10 mouse cellular contexts compared by ENCODE assay signal in the genomic region with DNA sequence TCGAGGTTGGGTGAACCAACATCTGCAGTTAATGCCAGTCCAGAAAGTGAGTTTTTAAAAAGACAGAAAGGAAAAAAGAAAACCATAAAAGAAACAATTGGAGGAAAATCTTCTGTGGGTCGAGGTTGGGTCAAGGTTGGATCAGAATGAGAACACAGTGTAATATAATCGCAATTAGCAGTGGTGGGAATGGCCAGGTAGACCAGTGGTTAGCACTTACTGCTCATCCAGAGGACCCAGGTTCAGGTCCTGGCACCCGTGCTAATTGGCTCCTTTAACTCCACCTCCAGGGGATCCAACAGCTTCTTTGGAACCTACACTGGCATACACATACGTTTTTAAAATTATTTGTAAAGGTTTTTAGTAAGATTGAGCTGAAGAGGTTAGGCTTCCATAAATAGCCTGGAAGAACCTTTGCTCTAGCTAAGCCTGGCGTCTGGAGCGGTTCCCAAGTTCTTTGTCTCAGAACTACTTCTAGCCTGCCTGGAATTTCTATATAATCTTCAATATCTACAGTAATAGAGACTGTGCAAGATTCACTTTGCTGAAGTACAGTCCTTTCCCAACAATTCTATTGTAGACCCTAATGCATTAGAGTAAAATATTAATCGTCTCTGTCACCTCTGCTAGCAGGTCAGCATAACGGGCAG. TPM values are rescaled to one million over a fixed set of nuclear protein-coding genes. Genes with fewer than 3 reads are reported as not detected.
A peak's percentile ranks its signal among the peaks of the same experiment; 100 is the strongest.
DNase-seq lines count a peak whose midpoint lies in the region; ATAC-seq and TF ChIP-seq lines count a peak whose summit lies in the region.
"Had no signal": no experiment of that assay in that cellular context is flagged by ENCODE, and none has a peak within 500 bp of the region (broad histone marks: within the 10 kb centered on the region; RNA-seq: fewer than 3 reads in every experiment).

No protein-coding gene starts in this region.

- no peaks in the 10 kb centered on the region for H3K9me3 ChIP-seq in heart, embryonic 12.5 days (replicated peaks)
- no peaks in the 10 kb centered on the region for H3K9me3 ChIP-seq in forebrain, postnatal 0 days (ENCODE audit: low read length)
- no peaks in the 10 kb centered on the region for H3K9me3 ChIP-seq in liver, embryonic 16.5 days (replicated peaks; ENCODE audit: control insufficient read depth, low read length)

- no peak for TF ChIP-seq CTCF in forebrain, postnatal 0 days (IDR thresholded peaks at IDR 0.05; ENCODE audit: low read depth)

- 61% methylated on average over 9 of the region's 9 CpGs for WGBS in heart, embryonic 12.5 days
- WGBS in forebrain, postnatal 0 days = 40% methylated on average over 9 of the region's 9 CpGs
- WGBS in liver, embryonic 16.5 days (ENCODE audit: insufficient replicate concordance) = 62% methylated on average over 9 of the region's 9 CpGs

- H3K27ac ChIP-seq in heart, embryonic 12.5 days (ENCODE audit: poor library complexity, severe bottlenecking) = no peak overlapping the region
- no peak overlapping the region for H3K27ac ChIP-seq in forebrain, postnatal 0 days (ENCODE audit: low read depth, low read length)
- H3K27ac ChIP-seq in liver, embryonic 16.5 days (ENCODE audit: low read length) = no peak overlapping the region

- peaks cover 12% of the 10 kb centered on the region; the same call in 1 of the 2 replicates for H3K36me3 ChIP-seq in heart, embryonic 12.5 days
- peaks cover 6% of the 10 kb centered on the region; the same call in 1 of the 2 replicates for H3K36me3 ChIP-seq in forebrain, postnatal 0 days (ENCODE audit: insufficient read depth)
- no peaks in the 10 kb centered on the region for H3K36me3 ChIP-seq in liver, embryonic 16.5 days (ENCODE audit: control insufficient read depth, insufficient read depth)

- 0 out of 2 replicates have a peak, but pooled peaks cover 12% of the 10 kb centered on the region for H3K4me1 ChIP-seq in heart, embryonic 12.5 days (replicated peaks)
- H3K4me1 ChIP-seq in forebrain, postnatal 0 days (ENCODE audit: insufficient read depth) = peaks cover 20% of the 10 kb centered on the region
- no peaks in the 10 kb centered on the region; the same call in 1 of the 2 replicates for H3K4me1 ChIP-seq in liver, embryonic 16.5 days (ENCODE audit: control insufficient read depth, low read depth, low read length)

- DNase-seq in heart, adult 8-10 months (ENCODE audit: low spot score) = no peak
- DNase-seq in NIH3T3 (ENCODE audit: low read depth) = peak; percentile 57
- no peak for DNase-seq in forebrain, postnatal 0 days
- no peak for DNase-seq in thymus, adult 18-20 months
- no peak for DNase-seq in left cerebral cortex, postnatal 36 days (ENCODE audit: low spot score in 2 of 2)
- no peak for DNase-seq in gastrocnemius, postnatal 10 days
- DNase-seq: adrenal gland, postnatal 25 days had no signal

- H3K9ac ChIP-seq in heart, embryonic 12.5 days = 0 out of 2 replicates have a peak overlapping the region, but pooled peaks have one; percentile 78
- H3K9ac ChIP-seq in forebrain, postnatal 0 days = peak overlapping the region; percentile 93
- no peak overlapping the region for H3K9ac ChIP-seq in liver, embryonic 16.5 days (ENCODE audit: low read depth, low read length)

- H3K27me3 ChIP-seq in heart, embryonic 12.5 days (replicated peaks) = no peaks in the 10 kb centered on the region
- no peaks in the 10 kb centered on the region for H3K27me3 ChIP-seq in forebrain, postnatal 0 days (ENCODE audit: insufficient read depth, low read length)
- no peaks in the 10 kb centered on the region for H3K27me3 ChIP-seq in liver, embryonic 16.5 days (ENCODE audit: control insufficient read depth, insufficient read depth, low read depth, low read length)

- peak overlapping the region; percentile 70 for H3K4me2 ChIP-seq in heart, embryonic 12.5 days
- H3K4me2 ChIP-seq in forebrain, postnatal 0 days (ENCODE audit: low read depth) = peak overlapping the region; percentile 74
- H3K4me2 ChIP-seq in liver, embryonic 16.5 days (ENCODE audit: low read depth, low read length) = peak overlapping the region; percentile 63; the same call in 1 of the 2 replicates

- ATAC-seq in heart, embryonic 12.5 days (ENCODE audit: insufficient number of reproducible peaks, low FRiP score) = no peak
- ATAC-seq in forebrain, postnatal 0 days = no peak
- no peak for ATAC-seq in liver, embryonic 16.5 days (ENCODE audit: low read depth)

- intact Hi-C loops in left cerebral cortex, postnatal 36 days (cut with DNase I) = no loop called here

- H3K4me3 ChIP-seq in heart, embryonic 12.5 days = peak overlapping the region; percentile 65
- H3K4me3 ChIP-seq in forebrain, postnatal 0 days (ENCODE audit: low read depth, low read length) = peak overlapping the region; percentile 68
- no peak overlapping the region for H3K4me3 ChIP-seq in liver, embryonic 16.5 days (ENCODE audit: low read depth, low read length)

RNA-seq across cellular contexts. Expression of a gene that starts 0.8 kb away (rescaled TPM):
- polyA plus RNA-seq in heart, embryonic 12.5 days (2016; fragmentation: Nextera tagmentation; extraction: Ambion mirVana) = 6.6 and 9.5 TPM in 2 replicates
- total RNA-seq in heart, adult 8-10 months (2022) = 10 to 100 TPM in 1 of 4 experiments, 1 to 10 TPM in 3; 6.2 to 10.7 (median 7.9) TPM
- 14.6 and 18.2 TPM in 2 replicates for total RNA-seq in forebrain, postnatal 0 days (2014; rRNA removed)
- polyA plus RNA-seq in forebrain, postnatal 0 days (2015; fragmentation: Nextera tagmentation; extraction: Ambion mirVana) = 13.2 and 15.0 TPM in 2 replicates
- polyA plus RNA-seq in liver, embryonic 16.5 days (2015; fragmentation: Nextera tagmentation; extraction: Ambion mirVana) = 1.7 and 1.9 TPM in 2 replicates
- total RNA-seq in left cerebral cortex, postnatal 36 days (2021) = 10 to 100 TPM; 17.3 to 25.0 TPM
- 10 to 100 TPM; 13.6 to 14.7 TPM for total RNA-seq in gastrocnemius, postnatal 10 days (2021)

RNA-seq across cellular contexts. Expression of a gene that starts 8.9 kb away (rescaled TPM):
- 97.0 and 101 TPM in 2 replicates for polyA plus RNA-seq in heart, embryonic 12.5 days (2016; fragmentation: Nextera tagmentation; extraction: Ambion mirVana)
- 100 to 1,000 TPM; 143 to 253 (median 212) TPM for total RNA-seq in heart, adult 8-10 months (2022)
- total RNA-seq in forebrain, postnatal 0 days (2014; rRNA removed) = 2,036 and 2,577 TPM in 2 replicates
- 134 and 170 TPM in 2 replicates for polyA plus RNA-seq in forebrain, postnatal 0 days (2015; fragmentation: Nextera tagmentation; extraction: Ambion mirVana)
- polyA plus RNA-seq in liver, embryonic 16.5 days (2015; fragmentation: Nextera tagmentation; extraction: Ambion mirVana) = 102 and 122 TPM in 2 replicates
- total RNA-seq in left cerebral cortex, postnatal 36 days (2021) = 100 to 1,000 TPM; 152 to 199 TPM
- total RNA-seq in gastrocnemius, postnatal 10 days (2021) = 100 to 1,000 TPM; 289 to 355 TPM

RNA-seq across cellular contexts. Expression of a gene that starts 55.3 kb away (rescaled TPM):
- not detected in 2 replicates for polyA plus RNA-seq in heart, embryonic 12.5 days (2016; fragmentation: Nextera tagmentation; extraction: Ambion mirVana)
- total RNA-seq in heart, adult 8-10 months (2022) = under 1 TPM in 3 of 4 experiments, not detected in 1; 0.12 to 0.34 (median 0.16) TPM
- total RNA-seq in forebrain, postnatal 0 days (2014; rRNA removed) = 0.10 TPM in 1 of 2 replicates, not detected in the other
- polyA plus RNA-seq in forebrain, postnatal 0 days (2015; fragmentation: Nextera tagmentation; extraction: Ambion mirVana) = 0.10 TPM in 1 of 2 replicates, not detected in the other
- polyA plus RNA-seq in liver, embryonic 16.5 days (2015; fragmentation: Nextera tagmentation; extraction: Ambion mirVana) = 8.3 and 12.2 TPM in 2 replicates
- total RNA-seq in left cerebral cortex, postnatal 36 days (2021) = under 1 TPM in 1 of 2 experiments, not detected in 1; 0.29 TPM
- total RNA-seq in gastrocnemius, postnatal 10 days (2021) = under 1 TPM; 0.21 to 0.47 TPM
- polyA plus RNA-seq: erythroblast, embryonic 14.5 days had no signal
